Mouse (Mus musculus): Measurements from ENCODE around the gene Tnfrsf13b. TPM values are rescaled to one million over a fixed set of nuclear protein-coding genes. Genes with fewer than 3 reads are reported as not detected.
"Not testable (repeated sequence)": the region's sequence is repeated elsewhere in the genome, so short reads cannot be mapped to it uniquely, and the experiment has no call there.

Gene Tnfrsf13b
- polyA plus RNA-seq, 1 experiment from 2014 or later: 10.8 TPM

- no peak overlapping the region for H3K4me3 ChIP-seq (ENCODE audit: low read depth, low read length)
- no peaks in the 10 kb centered on the region for H3K4me1 ChIP-seq (ENCODE audit: insufficient read depth, low read depth, low read length)
- no peak for DNase-seq (ENCODE audit: low spot score)
- no peak overlapping the region for H3K4me2 ChIP-seq (replicated peaks; ENCODE audit: low read depth, low read length)
- H3K9me3 ChIP-seq (ENCODE audit: low read length): no peaks in the 10 kb centered on the region
- H3K36me3 ChIP-seq (ENCODE audit: insufficient read depth, low read length): peaks cover 86% of the 10 kb centered on the region
- WGBS: 90% methylated on average over 3 of the region's 3 CpGs
- TF ChIP-seq CTCF (IDR thresholded peaks at IDR 0.05): no peak
- H3K27ac ChIP-seq (ENCODE audit: low read length): no peak overlapping the region
- no peak overlapping the region for H3K9ac ChIP-seq (replicated peaks; ENCODE audit: low read depth)
- ATAC-seq: no peak
- no peaks in the 10 kb centered on the region for H3K27me3 ChIP-seq (replicated peaks; ENCODE audit: insufficient read depth, low read length)
Observed at GRCm38 (mm10) chr11:61163341-61163740, 36.8 kb downstream of the Tnfrsf13b start.

GRCm38 (mm10) chr11:61164366-61164765 is 37.8 kb downstream of the Tnfrsf13b start:
- 94% methylated on average over 6 of the region's 6 CpGs for WGBS
- no peak overlapping the region for H3K9ac ChIP-seq (replicated peaks; ENCODE audit: low read depth)

GRCm38 (mm10) chr11:61164881-61165280 is 38.3 kb downstream of the Tnfrsf13b start:
- DNase-seq (ENCODE audit: low spot score) (no peak), ATAC-seq (no peak)
- H3K4me1 ChIP-seq (ENCODE audit: insufficient read depth, low read depth, low read length): no peaks in the 10 kb centered on the region
- H3K4me3 ChIP-seq (ENCODE audit: low read depth, low read length): no peak overlapping the region
- H3K4me2 ChIP-seq (replicated peaks; ENCODE audit: low read depth, low read length): no peak overlapping the region
- no peak overlapping the region for H3K27ac ChIP-seq (ENCODE audit: low read length)
- 92% methylated on average over 10 of the region's 10 CpGs for WGBS
- no peaks in the 10 kb centered on the region for H3K9me3 ChIP-seq (ENCODE audit: low read length)
- H3K27me3 ChIP-seq (replicated peaks; ENCODE audit: insufficient read depth, low read length): no peaks in the 10 kb centered on the region
- H3K9ac ChIP-seq (replicated peaks; ENCODE audit: low read depth): no peak overlapping the region
- peaks cover 73% of the 10 kb centered on the region for H3K36me3 ChIP-seq (ENCODE audit: insufficient read depth, low read length)
- TF ChIP-seq EP300 (IDR thresholded peaks at IDR 0.05) (no peak), CTCF (IDR thresholded peaks at IDR 0.05) (no peak)

More at GRCm38 (mm10) chr11:61164366-61164765, 37.8 kb downstream of the Tnfrsf13b start:
- Histone ChIP-seq H3K27ac (ENCODE audit: low read length) (no peak overlapping the region), H3K27me3 (replicated peaks; ENCODE audit: insufficient read depth, low read length) (no peaks in the 10 kb centered on the region), H3K4me1 (ENCODE audit: insufficient read depth, low read depth, low read length) (no peaks in the 10 kb centered on the region), H3K4me2 (replicated peaks; ENCODE audit: low read depth, low read length) (no peak overlapping the region), H3K4me3 (ENCODE audit: low read depth, low read length) (no peak overlapping the region), H3K36me3 (ENCODE audit: insufficient read depth, low read length) (peaks cover 78% of the 10 kb centered on the region), H3K9me3 (ENCODE audit: low read length) (no peaks in the 10 kb centered on the region)
- no peak for DNase-seq (ENCODE audit: low spot score)
- no peak for TF ChIP-seq CTCF (IDR thresholded peaks at IDR 0.05)
- no peak for TF ChIP-seq EP300 (IDR thresholded peaks at IDR 0.05)
- no peak for ATAC-seq

- DNase-seq (ENCODE audit: low spot score) (no peak), ATAC-seq (no peak)
- no peak overlapping the region for H3K4me2 ChIP-seq (replicated peaks; ENCODE audit: low read depth, low read length)
- H3K9ac ChIP-seq (replicated peaks; ENCODE audit: low read depth): no peak overlapping the region
- H3K36me3 ChIP-seq (ENCODE audit: insufficient read depth, low read length): peaks cover 24% of the 10 kb centered on the region; the same call in 1 of the 2 replicates
- H3K4me1 ChIP-seq (ENCODE audit: insufficient read depth, low read depth, low read length): no peaks in the 10 kb centered on the region
- no peaks in the 10 kb centered on the region for H3K9me3 ChIP-seq (ENCODE audit: low read length)
- no peaks in the 10 kb centered on the region for H3K27me3 ChIP-seq (replicated peaks; ENCODE audit: insufficient read depth, low read length)
- no peak overlapping the region for H3K27ac ChIP-seq (ENCODE audit: low read length)
- TF ChIP-seq EP300 (IDR thresholded peaks at IDR 0.05): no peak
- TF ChIP-seq CTCF (IDR thresholded peaks at IDR 0.05): no peak
- 70% methylated on average over 5 of the region's 5 CpGs for WGBS
- no peak overlapping the region for H3K4me3 ChIP-seq (ENCODE audit: low read depth, low read length)
Observed at GRCm38 (mm10) chr11:61170184-61170583, 43.6 kb downstream of the Tnfrsf13b start.

- not testable (repeated sequence) for H3K9me3 ChIP-seq (ENCODE audit: low read length); H3K9ac ChIP-seq (replicated peaks; ENCODE audit: low read depth); ATAC-seq; H3K36me3 ChIP-seq (ENCODE audit: insufficient read depth, low read length); H3K27ac ChIP-seq (ENCODE audit: low read length); H3K27me3 ChIP-seq (replicated peaks; ENCODE audit: insufficient read depth, low read length); H3K4me1 ChIP-seq (ENCODE audit: insufficient read depth, low read depth, low read length); DNase-seq (ENCODE audit: low spot score)
- WGBS: 31% methylated on average over 15 of the region's 15 CpGs
- H3K4me2 ChIP-seq (replicated peaks; ENCODE audit: low read depth, low read length): peak overlapping the region; percentile 91
- H3K4me3 ChIP-seq (ENCODE audit: low read depth, low read length): peak overlapping the region; percentile 97; the same call in 1 of the 2 replicates
Observed at GRCm38 (mm10) chr11:61173477-61173876, 46.9 kb downstream of the Tnfrsf13b start.

- H3K27me3 ChIP-seq (replicated peaks; ENCODE audit: insufficient read depth, low read length): no peaks in the 10 kb centered on the region
- peak; percentile 83 for DNase-seq (ENCODE audit: low spot score)
- TF ChIP-seq CTCF (IDR thresholded peaks at IDR 0.05) (peak; percentile 71), EP300 (IDR thresholded peaks at IDR 0.05) (no peak)
- peak; percentile 20 for ATAC-seq
- no peaks in the 10 kb centered on the region for H3K4me1 ChIP-seq (ENCODE audit: insufficient read depth, low read depth, low read length)
- H3K4me2 ChIP-seq (replicated peaks; ENCODE audit: low read depth, low read length): peak overlapping the region; percentile 91
- no peaks in the 10 kb centered on the region for H3K9me3 ChIP-seq (ENCODE audit: low read length)
- peak overlapping the region; percentile 97 for H3K4me3 ChIP-seq (ENCODE audit: low read depth, low read length)
- H3K36me3 ChIP-seq (ENCODE audit: insufficient read depth, low read length): no peaks in the 10 kb centered on the region
- 3% methylated on average over 28 of the region's 28 CpGs for WGBS
- peak overlapping the region; percentile 98 for H3K27ac ChIP-seq (ENCODE audit: low read length)
- peak overlapping the region; percentile 96 for H3K9ac ChIP-seq (replicated peaks; ENCODE audit: low read depth)
Observed at GRCm38 (mm10) chr11:61174291-61174820, 47.8 kb downstream of the Tnfrsf13b start.

Data from lung, postnatal 0 days (tissue).